Mouse (Mus musculus) inflammation-experienced regulatory T-cells, adult 16 weeks (primary cell): Measurements from ENCODE around the gene Ethe1. TPM values are rescaled to one million over a fixed set of nuclear protein-coding genes. Genes with fewer than 3 reads are reported as not detected.

Experiments used
- polyA plus RNA-seq: library from polyadenylated mRNA; unstranded; fragments of 100-300 nt; shearing (Covaris generic); gene quantifications from one replicate; pipeline ENCODE4 v1.2.1, GENCODE M21; 2017

Gene Ethe1
- polyA plus RNA-seq = 19.8 TPM

GRCm38 (mm10) chr7:24587330-24588105 lies at the start of gene Ethe1, which contains the start of gene Zfp575:
Gene Ethe1, plus strand, starts transcription at chr7:24587543.
Gene Zfp575, minus strand, starts transcription at chr7:24587641.

GRCm38 (mm10) chr7:24546068-24546614 lies 41.2 kb upstream of the Ethe1 start, which contains the start of the genes Pinlyp and Xrcc1:
Gene Pinlyp, minus strand, starts transcription at chr7:24546118.
Gene Xrcc1, plus strand, starts transcription at chr7:24546289.

GRCm38 (mm10) chr7:24610144-24610878 lies 23.0 kb downstream of the Ethe1 start, which contains the start of gene Phldb3:
Gene Phldb3, plus strand, starts transcription at chr7:24610763.

GRCm38 (mm10) chr7:24636264-24636663 lies 48.9 kb downstream of the Ethe1 start, which contains the start of gene Lypd3:
Gene Lypd3, plus strand, starts transcription at chr7:24636550.

Other genes starting within 250 kb of the Ethe1 start
- gene Lypd5, start 238.3 kb upstream of the Ethe1 start, polyA plus RNA-seq = not detected
- 174 TPM for gene Kcnn4, start 217.3 kb upstream of the Ethe1 start, polyA plus RNA-seq
- gene Smg9, start 187.9 kb upstream of the Ethe1 start, polyA plus RNA-seq = 61.3 TPM
- gene Irgc1, start 135.2 kb upstream of the Ethe1 start, polyA plus RNA-seq = not detected
- gene Plaur, start 125.1 kb upstream of the Ethe1 start, polyA plus RNA-seq = 0.96 TPM
- not detected for gene Cadm4, start 105.5 kb upstream of the Ethe1 start, polyA plus RNA-seq
- 1.6 TPM for gene Zfp428, start 80.5 kb upstream of the Ethe1 start, polyA plus RNA-seq
- gene AC161166.1, start 75.1 kb upstream of the Ethe1 start, polyA plus RNA-seq = not detected
- gene Irgq, start 56.9 kb upstream of the Ethe1 start, polyA plus RNA-seq = 1.2 TPM
- not detected for gene Pinlyp, start 41.4 kb upstream of the Ethe1 start, polyA plus RNA-seq
- 74.3 TPM for gene Xrcc1, start 41.3 kb upstream of the Ethe1 start, polyA plus RNA-seq
- gene Zfp575, start 98 bp downstream of the Ethe1 start, polyA plus RNA-seq = 0.21 TPM
- gene Phldb3, start 23.2 kb downstream of the Ethe1 start, polyA plus RNA-seq = 0.89 TPM
- gene Lypd3, start 49.0 kb downstream of the Ethe1 start, polyA plus RNA-seq = not detected
- gene Tex101, start 89.1 kb downstream of the Ethe1 start, polyA plus RNA-seq = not detected
- not detected for gene BC049730, start 121.7 kb downstream of the Ethe1 start, polyA plus RNA-seq
- not detected for gene Gm4763, start 139.4 kb downstream of the Ethe1 start, polyA plus RNA-seq
- 0.21 TPM for gene Cd177, start 172.8 kb downstream of the Ethe1 start, polyA plus RNA-seq
- not detected for gene Ceacam10, start 189.7 kb downstream of the Ethe1 start, polyA plus RNA-seq